Mouse (Mus musculus) neutrophil, adult 59 days (primary cell): Measurements from ENCODE around the gene Cntrl. TPM values are rescaled to one million over a fixed set of nuclear protein-coding genes. Genes with fewer than 3 reads are reported as not detected.

Experiments used
- total RNA-seq, 2 experiments: library from RNA; stranded (reverse); gene quantifications; 1 replicate in 1 of 2; 2 replicates in 1 of 2; pipeline ENCODE4 v1.2.4; 2023

Cntrl gene
- total RNA-seq: 10 to 100 TPM; 77.7 to 77.9 TPM

DNA sequence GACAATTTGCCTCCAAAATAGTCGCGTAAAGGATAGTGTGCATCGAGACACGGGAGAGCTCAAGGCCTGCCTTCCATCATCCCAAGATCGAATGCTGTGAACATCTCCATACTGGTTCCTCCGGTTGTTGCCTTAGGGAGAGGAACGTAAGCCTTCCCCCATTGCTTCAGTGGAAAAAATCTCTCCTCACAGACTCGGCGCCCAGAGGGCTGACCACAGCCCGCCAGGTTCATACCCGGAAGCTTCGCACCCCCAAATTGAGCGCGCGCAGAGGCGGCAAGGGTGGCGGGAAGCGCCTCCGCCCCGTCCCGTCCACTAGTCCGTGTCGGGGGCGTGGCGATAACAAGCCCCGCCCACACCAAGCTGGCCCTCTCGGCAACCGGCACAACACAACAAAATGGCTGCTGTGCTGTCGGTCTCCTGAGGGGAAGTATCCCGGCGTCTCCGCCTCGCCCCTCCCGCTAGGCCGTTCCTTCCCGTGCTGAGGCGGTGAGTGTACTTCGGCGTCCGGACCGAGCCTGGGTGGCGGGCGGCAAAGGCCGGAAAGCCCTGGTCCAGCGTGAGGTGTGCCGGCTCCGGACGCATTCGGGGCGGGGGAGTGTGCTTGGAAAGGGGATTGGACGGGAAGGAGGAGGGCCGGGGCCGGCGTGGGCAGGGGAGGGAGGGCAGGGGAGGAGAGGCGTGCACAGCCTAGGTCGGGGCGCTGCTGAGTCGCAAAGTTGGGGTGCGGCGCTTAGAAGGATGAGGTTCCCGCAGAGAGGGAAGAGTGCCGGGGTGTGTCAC, at the start of gene Cntrl:
TSS of gene Cntrl (plus strand) at position 352 of the 783 bp plus-strand sequence.

DNA sequence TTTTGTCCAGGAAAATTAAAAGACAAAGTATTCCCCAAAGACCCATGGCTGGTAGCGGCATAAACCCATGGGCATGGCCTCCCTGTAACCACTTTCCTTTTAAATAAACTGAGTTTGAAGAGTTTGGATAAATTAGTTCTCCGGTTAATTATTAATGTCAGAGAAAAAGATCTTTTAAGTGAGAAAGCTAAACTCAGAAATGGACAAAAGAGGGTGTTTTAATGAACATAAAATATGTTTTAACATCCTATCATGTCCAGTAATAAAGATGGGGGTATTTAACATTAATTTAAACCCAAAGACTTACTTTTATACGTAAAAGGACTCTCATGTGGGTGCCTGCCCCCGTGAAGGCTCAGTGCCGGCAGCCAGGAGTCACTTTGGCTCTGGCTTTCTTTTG, 48.0 kb upstream of the Cntrl start, which contains the start of gene Hc:
TSS of gene Hc (minus strand) at position 101 of the 400 bp plus-strand sequence.

DNA sequence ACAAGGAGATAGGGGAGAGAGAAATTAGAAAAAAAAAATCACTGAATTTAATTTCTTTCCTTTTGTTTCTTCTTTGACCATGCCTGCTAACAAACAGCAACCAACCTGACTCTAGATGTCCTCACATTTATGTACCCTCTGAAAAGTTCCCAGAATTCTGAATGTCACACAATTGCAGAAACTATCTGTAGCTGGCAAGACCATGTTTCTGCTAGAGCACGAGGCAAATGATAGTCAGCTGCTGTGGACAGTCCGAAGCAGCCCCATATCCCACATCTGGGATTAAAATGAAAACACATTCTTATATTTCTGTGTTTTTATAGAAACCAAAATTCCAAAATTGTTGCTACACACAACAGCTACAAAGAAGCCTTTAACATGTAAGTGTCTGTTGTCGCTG, 7.8 kb upstream of the Cntrl start, which contains the start of gene AI182371:
TSS of gene AI182371 (minus strand) at position 101 of the 400 bp plus-strand sequence.

DNA sequence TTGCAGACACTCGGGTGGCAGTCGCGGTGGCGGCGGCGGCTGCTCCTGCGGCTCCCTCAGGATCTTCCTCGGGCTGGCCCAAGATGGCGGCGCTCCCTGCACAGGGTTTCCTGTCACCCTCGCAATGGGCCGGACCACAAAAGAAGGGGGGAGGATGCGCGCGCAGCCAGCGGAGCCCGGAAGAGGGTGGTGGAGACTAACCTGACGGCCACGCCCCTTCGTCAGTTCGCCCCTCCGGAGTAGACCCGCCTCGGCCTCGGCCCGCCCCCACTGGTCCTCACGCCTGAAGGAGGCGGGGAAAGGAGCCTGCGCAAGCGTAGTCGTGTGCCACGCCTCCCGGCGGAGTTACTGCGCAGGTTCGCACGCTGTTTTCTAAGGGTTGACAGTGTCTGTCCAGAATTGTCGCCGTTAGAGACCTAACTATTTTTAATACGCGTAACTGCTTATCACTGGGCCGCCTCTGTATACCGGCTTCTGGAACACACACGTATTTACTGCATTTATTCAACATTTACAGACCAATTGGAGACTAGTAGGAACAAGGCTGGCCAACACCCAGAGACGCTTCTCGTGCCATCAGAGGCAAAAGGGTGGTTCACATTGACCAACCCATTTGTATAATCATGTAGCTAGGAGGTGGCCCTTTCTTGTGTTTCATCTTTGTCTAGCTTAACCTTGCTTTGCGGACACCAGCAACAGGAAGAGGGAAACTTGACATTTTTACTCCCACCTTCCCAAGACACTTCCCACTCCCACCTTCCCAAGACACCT, 91.8 kb downstream of the Cntrl start, which contains the start of gene Rab14:
TSS of gene Rab14 (minus strand) at position 223 of the 771 bp plus-strand sequence.

Other genes with a start within 250 kb of the Cntrl start
- not detected for gene Cutal, start 235.1 kb upstream of the Cntrl start, total RNA-seq
- gene Psmd5, start 234.5 kb upstream of the Cntrl start, total RNA-seq: 10 to 100 TPM; 19.0 to 19.9 TPM
- 10 to 100 TPM; 11.1 to 14.2 TPM for gene Phf19, start 195.5 kb upstream of the Cntrl start, total RNA-seq
- 1 to 10 TPM; 5.0 to 6.4 TPM for gene Traf1, start 147.7 kb upstream of the Cntrl start, total RNA-seq
- gene Hc, start 48.1 kb upstream of the Cntrl start, total RNA-seq: 1 to 10 TPM in 1 of 2 experiments, under 1 TPM in 1; 0.99 to 1.3 TPM
- gene AI182371, start 7.9 kb upstream of the Cntrl start, total RNA-seq: under 1 TPM; 0.29 to 0.51 TPM
- 100 to 1,000 TPM; 146 to 164 TPM for gene Rab14, start 91.6 kb downstream of the Cntrl start, total RNA-seq
- 100 to 1,000 TPM; 197 to 230 TPM for gene Gsn, start 146.9 kb downstream of the Cntrl start, total RNA-seq
- 100 to 1,000 TPM in 1 of 2 experiments, 10 to 100 TPM in 1; 88.2 to 101 TPM for gene Stom, start 227.5 kb downstream of the Cntrl start, total RNA-seq